Mouse (Mus musculus) stomach, embryonic 16.5 days (tissue): ENCODE data around the gene Myl7. TPM values are rescaled to one million over a fixed set of nuclear protein-coding genes. Genes with fewer than 3 reads are reported as not detected.
A peak's percentile ranks its signal among the peaks of the same experiment; 100 is the strongest.
"Not testable (repeated sequence)": the region's sequence is repeated elsewhere in the genome, so short reads cannot be mapped to it uniquely, and the experiment has no call there.

Source experiments
- ATAC-seq: fragments of 200-750 bp; cut with Nextera tagmentation; 2 replicates; pipeline ENCODE4 v1.8.0; 2017; ENCODE audit warnings: moderate number of reproducible peaks, moderate TSS enrichment; ENCODE audit not compliant: insufficient read depth, low FRiP score
- H3K27ac ChIP-seq: fragments of 300-500 bp; sonication (generic); 2 replicates; pipeline ENCODE4 v1.5.1; 2014; ENCODE audit warnings: low read length
- H3K27me3 ChIP-seq: fragments of 300-500 bp; sonication (generic); 2 replicates; pipeline ENCODE4 v1.6.1; 2014; ENCODE audit warnings: low read length, control low read depth, mixed read lengths; ENCODE audit not compliant: control insufficient read depth, insufficient read depth
- H3K36me3 ChIP-seq: fragments of 300-500 bp; sonication (generic); 2 replicates; pipeline ENCODE4 v1.6.1; 2014; ENCODE audit warnings: low read length; ENCODE audit not compliant: control insufficient read depth, insufficient read depth
- H3K4me1 ChIP-seq: fragments of 300-500 bp; sonication (generic); 2 replicates; pipeline ENCODE4 v1.6.1; 2014; ENCODE audit warnings: low read length, control low read depth, mixed read lengths; ENCODE audit not compliant: control insufficient read depth, insufficient read depth
- H3K4me2 ChIP-seq: fragments of 300-500 bp; sonication (generic); 2 replicates; pipeline ENCODE4 v1.6.1; 2014; ENCODE audit warnings: low read depth, low read length, mixed read lengths
- H3K4me3 ChIP-seq: fragments of 300-500 bp; sonication (generic); replicated peaks from 2 replicates; pipeline ENCODE4 v1.5.1; 2014; ENCODE audit warnings: mild to moderate bottlenecking, low read length
- H3K9ac ChIP-seq: fragments of 300-500 bp; sonication (generic); 2 replicates; pipeline ENCODE4 v1.6.1; 2014; ENCODE audit warnings: low read length
- H3K9me3 ChIP-seq: fragments of 300-500 bp; sonication (generic); replicated peaks from 2 replicates; pipeline ENCODE4 v1.6.1; 2016; ENCODE audit warnings: low read length, control low read depth; ENCODE audit not compliant: control insufficient read depth
- WGBS: fragments of 180-500 bp; shearing (Covaris S2); extraction: QIAGEN DNeasy Blood & Tissue Kit; methylation state at CpG from one replicate; pipeline ENCODE4 v1.1.7; 2014; 5-methylcytosine and 5-hydroxymethylcytosine counted together
- polyA plus RNA-seq: library from polyadenylated mRNA; unstranded; fragments of >200 nt; fragmentation: Nextera tagmentation; extraction: Ambion mirVana; gene quantifications from 2 replicates; pipeline ENCODE4 v1.2.1, GENCODE M21; 2015

The Myl7 gene
- polyA plus RNA-seq, 1 experiment from 2014 or later = 32.4 TPM

- H3K4me1 ChIP-seq = peaks cover 29% of the 10 kb centered on the region
- no peaks in the 10 kb centered on the region for H3K9me3 ChIP-seq
- H3K36me3 ChIP-seq = no peaks in the 10 kb centered on the region
- WGBS = 93% methylated on average over 10 of the region's 10 CpGs
- no peak overlapping the region for H3K4me3 ChIP-seq
- H3K27ac ChIP-seq = no peak overlapping the region
- no peaks in the 10 kb centered on the region for H3K27me3 ChIP-seq
- ATAC-seq = no peak
- no peak overlapping the region for H3K9ac ChIP-seq
- no peak overlapping the region for H3K4me2 ChIP-seq
Measured at GRCm38 (mm10) chr11:5899286-5899685, 704 bp upstream of the Myl7 start.

- H3K9ac ChIP-seq = peak overlapping the region; percentile 45
- peak overlapping the region; percentile 35; the same call in 1 of the 2 replicates for H3K4me2 ChIP-seq
- H3K27me3 ChIP-seq = no peaks in the 10 kb centered on the region
- no peak for ATAC-seq
- H3K36me3 ChIP-seq = no peaks in the 10 kb centered on the region
- H3K4me3 ChIP-seq = peak overlapping the region; percentile 12; the same call in 1 of the 2 replicates
- peak overlapping the region; percentile 50; the same call in 1 of the 2 replicates for H3K27ac ChIP-seq
- H3K9me3 ChIP-seq = no peaks in the 10 kb centered on the region
- peaks cover 31% of the 10 kb centered on the region for H3K4me1 ChIP-seq
- 31% methylated on average over 10 of the region's 10 CpGs for WGBS
Measured at GRCm38 (mm10) chr11:5897839-5898238, 743 bp downstream of the Myl7 start.

- peaks cover 31% of the 10 kb centered on the region for H3K4me1 ChIP-seq
- H3K36me3 ChIP-seq = no peaks in the 10 kb centered on the region
- 22% methylated on average over 16 of the region's 16 CpGs for WGBS
- peak overlapping the region; percentile 45; the same call in 1 of the 2 replicates for H3K9ac ChIP-seq
- no peaks in the 10 kb centered on the region for H3K9me3 ChIP-seq
- no peak overlapping the region for H3K4me3 ChIP-seq
- H3K4me2 ChIP-seq = peak overlapping the region; percentile 35; the same call in 1 of the 2 replicates
- peak overlapping the region; percentile 50; the same call in 1 of the 2 replicates for H3K27ac ChIP-seq
- ATAC-seq = no peak
- no peaks in the 10 kb centered on the region for H3K27me3 ChIP-seq
Measured at GRCm38 (mm10) chr11:5897230-5897629, 1.4 kb downstream of the Myl7 start.

- no peak overlapping the region for H3K27ac ChIP-seq
- WGBS = 77% methylated on average over 6 of the region's 6 CpGs
- ATAC-seq = no peak
Measured at GRCm38 (mm10) chr11:5893807-5894206, 4.8 kb downstream of the Myl7 start.

GRCm38 (mm10) chr11:5892810-5893368, 5.7 kb downstream of the Myl7 start:
- no peak overlapping the region for H3K4me3 ChIP-seq
- H3K27ac ChIP-seq = no peak overlapping the region
- no peak; the same call in 1 of the 2 replicates for ATAC-seq
- no peak overlapping the region for H3K4me2 ChIP-seq
- no peaks in the 10 kb centered on the region for H3K36me3 ChIP-seq
- WGBS = 33% methylated on average over 4 of the region's 4 CpGs
- no peaks in the 10 kb centered on the region for H3K9me3 ChIP-seq
- H3K4me1 ChIP-seq = peaks cover 17% of the 10 kb centered on the region
- H3K27me3 ChIP-seq = no peaks in the 10 kb centered on the region
- no peak overlapping the region for H3K9ac ChIP-seq

More at GRCm38 (mm10) chr11:5893807-5894206, 4.8 kb downstream of the Myl7 start:
- H3K4me1 ChIP-seq = peaks cover 22% of the 10 kb centered on the region
- no peaks in the 10 kb centered on the region for H3K9me3 ChIP-seq
- H3K9ac ChIP-seq = peak overlapping the region; percentile 5; the same call in 1 of the 2 replicates
- no peak overlapping the region for H3K4me2 ChIP-seq
- H3K36me3 ChIP-seq = no peaks in the 10 kb centered on the region
- H3K27me3 ChIP-seq = no peaks in the 10 kb centered on the region
- H3K4me3 ChIP-seq = no peak overlapping the region

- peaks cover 10% of the 10 kb centered on the region; the same call in 1 of the 2 replicates for H3K4me1 ChIP-seq
- no peak overlapping the region for H3K27ac ChIP-seq
- H3K4me3 ChIP-seq = no peak overlapping the region
- no peaks in the 10 kb centered on the region for H3K27me3 ChIP-seq
- no peak overlapping the region for H3K4me2 ChIP-seq
- no peaks in the 10 kb centered on the region for H3K36me3 ChIP-seq
- 22% methylated on average over 8 of the region's 8 CpGs for WGBS
- peak; percentile 65; the same call in 1 of the 2 replicates for ATAC-seq
- H3K9me3 ChIP-seq = no peaks in the 10 kb centered on the region
- H3K9ac ChIP-seq = no peak overlapping the region
Measured at GRCm38 (mm10) chr11:5892151-5892591, 6.4 kb downstream of the Myl7 start.

GRCm38 (mm10) chr11:5888563-5888962, 10.0 kb downstream of the Myl7 start:
- H3K4me2 ChIP-seq, H3K4me3 ChIP-seq, H3K27ac ChIP-seq, H3K9ac ChIP-seq, ATAC-seq, H3K27me3 ChIP-seq, H3K9me3 ChIP-seq, H3K36me3 ChIP-seq, H3K4me1 ChIP-seq: not testable (repeated sequence)
- WGBS = 66% methylated on average over 4 of the region's 5 CpGs

- no peaks in the 10 kb centered on the region for H3K27me3 ChIP-seq
- no peak for ATAC-seq
- H3K9ac ChIP-seq = no peak overlapping the region
- H3K27ac ChIP-seq = no peak overlapping the region
- H3K9me3 ChIP-seq = no peaks in the 10 kb centered on the region
- H3K4me2 ChIP-seq = no peak overlapping the region
- H3K4me1 ChIP-seq = peaks cover 4% of the 10 kb centered on the region; the same call in 1 of the 2 replicates
- H3K4me3 ChIP-seq = no peak overlapping the region
- H3K36me3 ChIP-seq = no peaks in the 10 kb centered on the region
- WGBS = 55% methylated on average over 5 of the region's 5 CpGs
Measured at GRCm38 (mm10) chr11:5887250-5887649, 11.3 kb downstream of the Myl7 start.

GRCm38 (mm10) chr11:5886187-5886586, 12.4 kb downstream of the Myl7 start:
- ATAC-seq = no peak; the same call in 1 of the 2 replicates

More at GRCm38 (mm10) chr11:5886187-5886586, 12.4 kb downstream of the Myl7 start:
- Histone ChIP-seq H3K4me2 (no peak overlapping the region), H3K9ac (no peak overlapping the region), H3K27ac (no peak overlapping the region), H3K27me3 (no peaks in the 10 kb centered on the region), H3K36me3 (no peaks in the 10 kb centered on the region), H3K4me3 (no peak overlapping the region), H3K9me3 (no peaks in the 10 kb centered on the region), H3K4me1 (peaks cover 4% of the 10 kb centered on the region; the same call in 1 of the 2 replicates)
- 16% methylated on average over 9 of the region's 9 CpGs for WGBS
